Mouse (Mus musculus): ENCODE measurements around the gene Ephb1.

GRCm38 (mm10) chr9:102315436-102315835 lies 39.1 kb downstream of the Ephb1 start:
- TF ChIP-seq GATA1 (IDR thresholded peaks at IDR 0.05; ENCODE audit: borderline replicate concordance, low read length) (no peak), FLI1 (IDR thresholded peaks at IDR 0.05; ENCODE audit: low read length) (no peak)

Measured in megakaryocyte, embryonic 14.5 days (primary cell).